Mouse (Mus musculus): ENCODE results near the gene Aacs. TPM values are rescaled to one million over a fixed set of nuclear protein-coding genes. Genes with fewer than 3 reads are reported as not detected.
A peak's percentile ranks its signal among the peaks of the same experiment; 100 is the strongest.

Gene Aacs
- polyA plus RNA-seq, 1 experiment = 55.1 TPM

- Histone ChIP-seq H3K4me1 (peaks cover 62% of the 10 kb centered on the region), H3K27me3 (replicated peaks) (no peaks in the 10 kb centered on the region), H3K4me3 (replicated peaks) (peak overlapping the region; percentile 84), H3K9me3 (no peaks in the 10 kb centered on the region), H3K36me3 (replicated peaks; ENCODE audit: low read length) (peaks cover 14% of the 10 kb centered on the region)
- TF ChIP-seq FLI1 (IDR thresholded peaks at IDR 0.05; ENCODE audit: low read length) = no peak
- TF ChIP-seq GATA1 (IDR thresholded peaks at IDR 0.05; ENCODE audit: borderline replicate concordance, low read length) = peak; percentile 98
These were observed 13.7 kb upstream of the Aacs start for GRCm38 (mm10) chr5:125461868-125462445.

- H3K4me3 ChIP-seq (replicated peaks) = peak overlapping the region; percentile 90
- no peaks in the 10 kb centered on the region for H3K27me3 ChIP-seq (replicated peaks)
- H3K36me3 ChIP-seq (replicated peaks; ENCODE audit: low read length) = no peaks in the 10 kb centered on the region
- no peaks in the 10 kb centered on the region for H3K9me3 ChIP-seq
- peaks cover 59% of the 10 kb centered on the region for H3K4me1 ChIP-seq
- TF ChIP-seq GATA1 (IDR thresholded peaks at IDR 0.05; ENCODE audit: borderline replicate concordance, low read length) = no peak
- TF ChIP-seq FLI1 (IDR thresholded peaks at IDR 0.05; ENCODE audit: low read length) = no peak
These were observed 10.4 kb upstream of the Aacs start for GRCm38 (mm10) chr5:125465192-125465591.

GRCm38 (mm10) chr5:125465701-125466106 lies 9.9 kb upstream of the Aacs start:
- H3K27me3 ChIP-seq (replicated peaks) = no peaks in the 10 kb centered on the region
- TF ChIP-seq GATA1 (IDR thresholded peaks at IDR 0.05; ENCODE audit: borderline replicate concordance, low read length) (no peak), FLI1 (IDR thresholded peaks at IDR 0.05; ENCODE audit: low read length) (no peak)
- peaks cover 62% of the 10 kb centered on the region for H3K4me1 ChIP-seq
- H3K9me3 ChIP-seq = no peaks in the 10 kb centered on the region
- no peaks in the 10 kb centered on the region for H3K36me3 ChIP-seq (replicated peaks; ENCODE audit: low read length)
- H3K4me3 ChIP-seq (replicated peaks) = peak overlapping the region; percentile 90

- H3K36me3 ChIP-seq (replicated peaks; ENCODE audit: low read length) = no peaks in the 10 kb centered on the region
- H3K27me3 ChIP-seq (replicated peaks) = no peaks in the 10 kb centered on the region
- H3K4me3 ChIP-seq (replicated peaks) = peak overlapping the region; percentile 90
- TF ChIP-seq GATA1 (IDR thresholded peaks at IDR 0.05; ENCODE audit: borderline replicate concordance, low read length) (no peak), FLI1 (IDR thresholded peaks at IDR 0.05; ENCODE audit: low read length) (no peak)
- H3K9me3 ChIP-seq = no peaks in the 10 kb centered on the region
- peaks cover 63% of the 10 kb centered on the region for H3K4me1 ChIP-seq
These were observed 9.1 kb upstream of the Aacs start for GRCm38 (mm10) chr5:125466483-125466882.

- Histone ChIP-seq H3K4me3 (replicated peaks) (no peak overlapping the region), H3K27me3 (replicated peaks) (no peaks in the 10 kb centered on the region), H3K9me3 (no peaks in the 10 kb centered on the region), H3K4me1 (peaks cover 55% of the 10 kb centered on the region), H3K36me3 (replicated peaks; ENCODE audit: low read length) (no peaks in the 10 kb centered on the region)
- TF ChIP-seq GATA1 (IDR thresholded peaks at IDR 0.05; ENCODE audit: borderline replicate concordance, low read length) (no peak), FLI1 (IDR thresholded peaks at IDR 0.05; ENCODE audit: low read length) (no peak)
These were observed 8.4 kb upstream of the Aacs start for GRCm38 (mm10) chr5:125467261-125467660.

GRCm38 (mm10) chr5:125470713-125471112 lies 4.9 kb upstream of the Aacs start:
- no peaks in the 10 kb centered on the region for H3K36me3 ChIP-seq (replicated peaks; ENCODE audit: low read length)
- H3K27me3 ChIP-seq (replicated peaks) = no peaks in the 10 kb centered on the region
- peaks cover 32% of the 10 kb centered on the region for H3K4me1 ChIP-seq
- H3K4me3 ChIP-seq (replicated peaks) = no peak overlapping the region
- H3K9me3 ChIP-seq = no peaks in the 10 kb centered on the region
- TF ChIP-seq GATA1 (IDR thresholded peaks at IDR 0.05; ENCODE audit: borderline replicate concordance, low read length) = no peak
- TF ChIP-seq FLI1 (IDR thresholded peaks at IDR 0.05; ENCODE audit: low read length) = no peak

- Histone ChIP-seq H3K27me3 (replicated peaks) (no peaks in the 10 kb centered on the region), H3K36me3 (replicated peaks; ENCODE audit: low read length) (peaks cover 8% of the 10 kb centered on the region), H3K4me1 (peaks cover 38% of the 10 kb centered on the region), H3K4me3 (replicated peaks) (no peak overlapping the region), H3K9me3 (no peaks in the 10 kb centered on the region)
- TF ChIP-seq FLI1 (IDR thresholded peaks at IDR 0.05; ENCODE audit: low read length) (no peak), GATA1 (IDR thresholded peaks at IDR 0.05; ENCODE audit: borderline replicate concordance, low read length) (no peak)
These were observed 2.7 kb upstream of the Aacs start for GRCm38 (mm10) chr5:125472796-125473475.

- no peaks in the 10 kb centered on the region for H3K27me3 ChIP-seq (replicated peaks)
- TF ChIP-seq FLI1 (IDR thresholded peaks at IDR 0.05; ENCODE audit: low read length) = no peak
- no peak for TF ChIP-seq GATA1 (IDR thresholded peaks at IDR 0.05; ENCODE audit: borderline replicate concordance, low read length)
- peaks cover 53% of the 10 kb centered on the region for H3K4me1 ChIP-seq
- peaks cover 28% of the 10 kb centered on the region for H3K36me3 ChIP-seq (replicated peaks; ENCODE audit: low read length)
- H3K4me3 ChIP-seq (replicated peaks) = peak overlapping the region; percentile 98
- H3K9me3 ChIP-seq = no peaks in the 10 kb centered on the region
These were observed 584 bp upstream of the Aacs start for GRCm38 (mm10) chr5:125475030-125475429.

GRCm38 (mm10) chr5:125476286-125476625 lies 642 bp downstream of the Aacs start:
- Histone ChIP-seq H3K27me3 (replicated peaks) (no peaks in the 10 kb centered on the region), H3K4me3 (replicated peaks) (peak overlapping the region; percentile 98), H3K36me3 (replicated peaks; ENCODE audit: low read length) (peaks cover 39% of the 10 kb centered on the region), H3K9me3 (no peaks in the 10 kb centered on the region), H3K4me1 (peaks cover 60% of the 10 kb centered on the region)
- TF ChIP-seq FLI1 (IDR thresholded peaks at IDR 0.05; ENCODE audit: low read length) (no peak), GATA1 (IDR thresholded peaks at IDR 0.05; ENCODE audit: borderline replicate concordance, low read length) (no peak)

GRCm38 (mm10) chr5:125476799-125477198 lies 1.2 kb downstream of the Aacs start:
- Histone ChIP-seq H3K27me3 (replicated peaks) (no peaks in the 10 kb centered on the region), H3K9me3 (no peaks in the 10 kb centered on the region), H3K4me1 (peaks cover 66% of the 10 kb centered on the region), H3K36me3 (replicated peaks; ENCODE audit: low read length) (peaks cover 45% of the 10 kb centered on the region), H3K4me3 (replicated peaks) (peak overlapping the region; percentile 98)
- TF ChIP-seq FLI1 (IDR thresholded peaks at IDR 0.05; ENCODE audit: low read length) (no peak), GATA1 (IDR thresholded peaks at IDR 0.05; ENCODE audit: borderline replicate concordance, low read length) (no peak)
